Mouse (Mus musculus): ENCODE results near the gene Mpped1.

- TF ChIP-seq MAX (IDR thresholded peaks at IDR 0.05; ENCODE audit: low read depth) (no peak), USF1 (IDR thresholded peaks at IDR 0.05; ENCODE audit: low read depth) (no peak), TCF12 (IDR thresholded peaks at IDR 0.05; ENCODE audit: insufficient read depth, poor library complexity, severe bottlenecking) (no peak), CEBPB (IDR thresholded peaks at IDR 0.05; ENCODE audit: insufficient read depth, poor library complexity, severe bottlenecking) (no peak), POLR2A (IDR thresholded peaks at IDR 0.05; ENCODE audit: insufficient read length, low read depth) (no peak), E2F4 (IDR thresholded peaks at IDR 0.05; ENCODE audit: insufficient read depth) (no peak), MYOD1 (IDR thresholded peaks at IDR 0.05; ENCODE audit: control insufficient read depth in 1 of 3, insufficient read length in 2 of 3, low read depth in 2 of 3) (no peak), SRF (IDR thresholded peaks at IDR 0.05; ENCODE audit: control insufficient read depth, insufficient read length, low read depth) (no peak), POLR2AphosphoS2 (IDR thresholded peaks at IDR 0.05; ENCODE audit: insufficient read length, low read depth) (no peak), TCF3 (IDR thresholded peaks at IDR 0.05; ENCODE audit: insufficient read length, low read depth) (no peak), MYOG (IDR thresholded peaks at IDR 0.05; ENCODE audit: control insufficient read depth in 1 of 3, insufficient read depth in 1 of 3, insufficient read length in 2 of 3, low read depth in 2 of 3) (no peak), REST (IDR thresholded peaks at IDR 0.05; ENCODE audit: insufficient read depth, insufficient read length) (peak; percentile 79)
Observed at GRCm38 (mm10) chr15:83879845-83880244, 100.6 kb downstream of the Mpped1 start.

Data from myocyte (in vitro differentiated cells).